Mouse (Mus musculus) thymus, adult 2 months (tissue): ENCODE measurements around the gene Usp32.

Source experiments
- CTCF ChIP-seq: fragments of 200-500 bp; IDR thresholded peaks from 2 replicates; pipeline ENCODE4 v1.5.1; 2012; ENCODE audit warnings: mild to moderate bottlenecking, control low read depth, low read length, moderate library complexity, borderline replicate concordance; ENCODE audit not compliant: control insufficient read depth, poor library complexity, insufficient read depth; ENCODE audit errors: extremely low read depth
- POLR2A ChIP-seq: fragments of 200-500 bp; IDR thresholded peaks from 2 replicates; pipeline ENCODE4 v1.6.1; 2012; ENCODE audit warnings: mild to moderate bottlenecking, low read length, control low read depth, moderate library complexity; ENCODE audit not compliant: control insufficient read depth, poor library complexity, insufficient read depth; ENCODE audit errors: extremely low read depth

- TF ChIP-seq CTCF (no peak), POLR2A (no peak)
Measured at GRCm38 (mm10) chr11:85067871-85068270, 72.1 kb downstream of the Usp32 start.
